Mouse (Mus musculus) hindbrain, embryonic 12.5 days (tissue): ENCODE results near the gene 2610002M06Rik. TPM values are rescaled to one million over a fixed set of nuclear protein-coding genes. Genes with fewer than 3 reads are reported as not detected.
A peak's percentile ranks its signal among the peaks of the same experiment; 100 is the strongest.

Source experiments
- ATAC-seq: fragments of 200-750 bp; cut with Nextera tagmentation; 2 replicates; pipeline ENCODE4 v1.8.0; 2017; ENCODE audit warnings: moderate TSS enrichment; ENCODE audit not compliant: low FRiP score
- H3K27ac ChIP-seq: fragments of 300-500 bp; sonication (generic); 2 replicates; pipeline ENCODE4 v1.5.1; 2016; ENCODE audit warnings: mild to moderate bottlenecking
- H3K27me3 ChIP-seq: fragments of 300-500 bp; sonication (generic); 2 replicates; pipeline ENCODE4 v1.6.1; 2016; ENCODE audit warnings: mild to moderate bottlenecking
- H3K36me3 ChIP-seq: fragments of 300-500 bp; sonication (generic); 2 replicates; pipeline ENCODE4 v1.6.1; 2016; ENCODE audit warnings: mild to moderate bottlenecking
- H3K4me1 ChIP-seq: fragments of 300-500 bp; sonication (generic); 2 replicates; pipeline ENCODE4 v1.6.1; 2016
- H3K4me2 ChIP-seq: fragments of 300-500 bp; sonication (generic); replicated peaks from 2 replicates; pipeline ENCODE4 v1.6.1; 2016; ENCODE audit warnings: mild to moderate bottlenecking
- H3K4me3 ChIP-seq: fragments of 300-500 bp; sonication (generic); 2 replicates; pipeline ENCODE4 v1.5.1; 2016; ENCODE audit warnings: mild to moderate bottlenecking
- H3K9ac ChIP-seq: fragments of 300-500 bp; sonication (generic); 2 replicates; pipeline ENCODE4 v1.6.1; 2016; ENCODE audit warnings: mild to moderate bottlenecking, moderate library complexity
- H3K9me3 ChIP-seq: fragments of 300-500 bp; sonication (generic); replicated peaks from 2 replicates; pipeline ENCODE4 v1.6.1; 2016; ENCODE audit warnings: mild to moderate bottlenecking
- WGBS: fragments of 180-500 bp; shearing (Covaris S2); methylation state at CpG from one replicate; pipeline ENCODE4 v1.1.7; 2016; 5-methylcytosine and 5-hydroxymethylcytosine counted together
- polyA plus RNA-seq: library from polyadenylated mRNA; unstranded; fragments of >200 nt; fragmentation: Nextera tagmentation; extraction: Ambion mirVana; gene quantifications from 2 replicates; pipeline ENCODE4 v1.2.1, GENCODE M21; 2016

The 2610002M06Rik gene
- 11.0 and 12.1 TPM in 2 replicates for polyA plus RNA-seq

- Histone ChIP-seq H3K4me3 (peak within 1 kb of the TSS; percentile 53), H3K9ac (peak within 1 kb of the TSS; percentile 67), H3K9me3 (no peaks in the 10 kb centered on the region), H3K36me3 (no peaks in the 10 kb centered on the region), H3K27ac (no peak within 1 kb of the TSS), H3K4me1 (no peaks in the 10 kb centered on the region), H3K27me3 (no peaks in the 10 kb centered on the region), H3K4me2 (peak within 1 kb of the TSS; percentile 54)
- ATAC-seq = peak; percentile 100
- WGBS = 14% methylated on average over 28 of the region's 28 CpGs
Measured at GRCm38 (mm10) chrX:107816218-107816554, at the start of gene 2610002M06Rik. TSS of gene 2610002M06Rik (minus strand) at chrX:107816334.

- WGBS = 36% methylated on average over 4 of the region's 4 CpGs
- no peak for ATAC-seq
- Histone ChIP-seq H3K36me3 (no peaks in the 10 kb centered on the region), H3K4me1 (no peaks in the 10 kb centered on the region), H3K27ac (no peak overlapping the region), H3K4me2 (no peak overlapping the region), H3K9ac (no peak overlapping the region), H3K9me3 (no peaks in the 10 kb centered on the region), H3K27me3 (no peaks in the 10 kb centered on the region), H3K4me3 (no peak overlapping the region)
Measured at GRCm38 (mm10) chrX:107858165-107858564, 42.0 kb upstream of the 2610002M06Rik start.

DNA sequence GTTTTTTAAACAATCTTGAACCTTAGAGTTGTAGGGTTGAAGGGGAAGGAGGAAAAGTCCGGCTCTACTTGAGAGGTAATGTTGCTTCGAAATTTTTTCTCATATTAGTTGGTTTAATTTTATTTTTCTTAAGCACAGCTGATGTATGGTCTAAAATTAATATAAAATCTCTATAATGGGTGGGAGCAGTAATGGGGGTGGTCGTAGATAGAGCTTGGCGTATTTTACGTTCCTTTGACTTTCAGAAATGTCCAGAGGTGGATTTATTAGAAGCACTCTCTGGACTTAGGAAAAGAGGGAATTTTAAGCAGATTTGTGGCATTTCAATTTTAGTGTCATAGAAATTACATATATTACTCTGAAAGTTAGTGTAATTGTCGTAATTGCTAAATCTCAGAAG lies 592 bp upstream of the 2610002M06Rik start:
- no peak overlapping the region for H3K27ac ChIP-seq
- H3K9ac ChIP-seq = no peak overlapping the region
- H3K9me3 ChIP-seq = no peaks in the 10 kb centered on the region
- no peaks in the 10 kb centered on the region for H3K4me1 ChIP-seq
- H3K27me3 ChIP-seq = no peaks in the 10 kb centered on the region
- no peaks in the 10 kb centered on the region for H3K36me3 ChIP-seq
- WGBS = 91% methylated on average over 6 of the region's 6 CpGs
- H3K4me3 ChIP-seq = no peak overlapping the region
- no peak for ATAC-seq
- H3K4me2 ChIP-seq = peak overlapping the region; percentile 54

DNA sequence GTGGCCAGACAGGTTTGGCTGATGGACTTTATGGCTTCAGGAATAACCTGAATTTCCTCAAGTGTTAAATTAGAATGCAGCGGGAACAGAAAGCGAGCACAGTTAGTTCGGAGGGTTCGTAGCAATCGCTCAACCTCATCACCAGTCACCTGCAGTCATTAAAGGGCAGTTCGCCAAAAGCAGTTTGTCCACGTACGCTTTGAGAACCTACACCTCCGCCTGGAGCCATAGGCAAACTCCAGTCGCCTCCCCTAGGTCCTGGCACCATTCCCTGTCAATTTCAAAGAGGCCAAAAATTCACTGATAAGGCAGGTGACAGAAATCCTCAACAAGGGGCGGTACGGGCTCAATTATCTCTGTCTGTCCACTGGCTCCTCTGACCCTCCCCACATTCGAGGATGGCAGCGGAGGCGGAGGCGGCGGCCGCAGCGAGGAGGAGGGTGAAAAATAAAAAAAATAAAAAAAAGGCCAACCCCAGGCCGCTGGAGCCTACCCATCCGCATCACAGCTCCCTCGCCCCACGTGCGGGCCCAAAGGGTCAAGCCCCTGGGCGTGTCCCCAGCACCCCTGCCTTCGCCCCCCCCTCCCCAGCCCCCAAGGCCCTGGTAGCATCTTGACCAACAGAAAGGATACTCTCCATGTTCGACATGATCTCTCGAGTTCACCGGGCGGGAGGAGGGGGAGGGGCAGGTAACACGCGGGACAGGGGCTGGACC lies 474 bp downstream of the 2610002M06Rik start:
- peak; percentile 86 for ATAC-seq
- Histone ChIP-seq H3K9me3 (no peaks in the 10 kb centered on the region), H3K36me3 (no peaks in the 10 kb centered on the region), H3K27me3 (no peaks in the 10 kb centered on the region), H3K27ac (no peak overlapping the region), H3K4me1 (no peaks in the 10 kb centered on the region), H3K9ac (peak overlapping the region; percentile 67), H3K4me2 (peak overlapping the region; percentile 54), H3K4me3 (peak overlapping the region; percentile 53)
- 23% methylated on average over 32 of the region's 32 CpGs for WGBS

GRCm38 (mm10) chrX:107812120-107812519 lies 4.0 kb downstream of the 2610002M06Rik start:
- H3K4me2 ChIP-seq = no peak overlapping the region
- H3K4me3 ChIP-seq = no peak overlapping the region
- no peaks in the 10 kb centered on the region for H3K36me3 ChIP-seq
- no peaks in the 10 kb centered on the region for H3K27me3 ChIP-seq
- H3K27ac ChIP-seq = no peak overlapping the region
- ATAC-seq = no peak
- no peak overlapping the region for H3K9ac ChIP-seq
- no peaks in the 10 kb centered on the region for H3K4me1 ChIP-seq
- no peaks in the 10 kb centered on the region for H3K9me3 ChIP-seq

- Histone ChIP-seq H3K27ac (no peak overlapping the region), H3K4me1 (no peaks in the 10 kb centered on the region), H3K9ac (no peak overlapping the region), H3K4me2 (no peak overlapping the region), H3K36me3 (no peaks in the 10 kb centered on the region), H3K9me3 (no peaks in the 10 kb centered on the region), H3K4me3 (no peak overlapping the region), H3K27me3 (no peaks in the 10 kb centered on the region)
- no peak for ATAC-seq
- 94% methylated on average over 2 of the region's 2 CpGs for WGBS
Measured at GRCm38 (mm10) chrX:107796919-107797318, 19.2 kb downstream of the 2610002M06Rik start.

- no peak for ATAC-seq
- Histone ChIP-seq H3K27ac (no peak overlapping the region), H3K9me3 (no peaks in the 10 kb centered on the region), H3K9ac (no peak overlapping the region), H3K4me1 (no peaks in the 10 kb centered on the region), H3K36me3 (no peaks in the 10 kb centered on the region), H3K4me3 (no peak overlapping the region), H3K27me3 (no peaks in the 10 kb centered on the region), H3K4me2 (no peak overlapping the region)
- 77% methylated on average over 1 of the region's 1 CpGs for WGBS
Measured at GRCm38 (mm10) chrX:107795785-107796184, 20.3 kb downstream of the 2610002M06Rik start.

DNA sequence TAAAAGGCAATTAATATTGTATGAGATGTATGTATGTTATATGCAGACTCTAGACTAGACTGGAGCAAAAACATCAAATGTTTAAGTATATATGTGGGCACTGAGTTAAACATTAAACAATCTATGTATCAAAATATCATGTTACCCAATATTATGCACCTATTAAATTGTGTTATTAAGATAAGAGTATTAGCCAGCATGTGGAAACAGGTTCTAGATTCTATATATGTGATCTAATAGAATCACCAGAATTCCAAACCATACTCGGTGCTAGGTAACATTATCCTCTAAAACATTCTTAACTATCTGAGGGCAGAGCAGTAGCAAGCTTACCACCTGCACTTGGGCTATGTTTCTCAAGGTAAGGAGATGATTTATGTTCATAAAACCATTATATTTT lies 23.8 kb downstream of the 2610002M06Rik start, which contains the start of gene Tent5d:
Gene Tent5d (plus strand): TSS at position 301 of the 400 bp plus-strand sequence.
- Histone ChIP-seq H3K4me1 (no peaks in the 10 kb centered on the region), H3K36me3 (no peaks in the 10 kb centered on the region), H3K9me3 (no peaks in the 10 kb centered on the region), H3K4me2 (no peak within 1 kb of the TSS), H3K9ac (no peak within 1 kb of the TSS), H3K27me3 (no peaks in the 10 kb centered on the region), H3K27ac (no peak within 1 kb of the TSS), H3K4me3 (no peak within 1 kb of the TSS)
- no peak for ATAC-seq
- WGBS = 96% methylated on average over 1 of the region's 1 CpGs

DNA sequence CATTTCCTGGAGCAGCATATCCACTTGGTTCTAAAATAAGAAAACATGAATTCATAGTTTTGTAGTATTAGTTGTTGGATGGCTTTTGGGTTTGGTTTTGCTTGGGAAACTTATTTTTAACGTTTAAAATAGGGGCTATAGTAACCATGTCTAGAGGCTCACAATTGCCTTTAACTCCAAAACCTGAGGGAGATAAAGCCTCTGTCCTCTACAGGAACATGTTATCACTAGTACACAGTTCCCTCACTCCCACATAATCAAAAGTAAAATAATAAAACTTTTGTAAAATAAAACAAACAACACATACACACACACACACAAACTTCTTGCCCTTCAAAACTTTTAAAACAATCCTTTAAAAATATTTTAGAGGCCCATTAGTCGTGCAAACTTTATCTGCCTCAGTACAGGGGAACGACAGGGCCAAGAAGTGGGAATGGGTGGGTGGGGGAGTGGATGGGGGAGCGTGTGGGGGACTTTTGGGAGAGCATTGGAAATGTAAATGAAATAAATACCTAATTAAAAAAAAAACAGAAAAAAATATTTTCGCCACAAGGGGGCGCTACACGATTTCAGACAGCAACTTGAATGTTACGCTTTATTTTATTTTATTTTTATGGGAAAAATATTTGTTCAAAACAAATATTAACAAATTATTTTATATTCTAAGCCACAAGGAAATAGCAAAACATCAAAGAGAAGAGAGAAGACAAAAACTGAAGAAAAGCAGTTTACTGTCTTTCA lies 25.2 kb downstream of the 2610002M06Rik start:
- 27% methylated on average over 8 of the region's 8 CpGs for WGBS
- Histone ChIP-seq H3K4me3 (no peak overlapping the region), H3K4me2 (no peak overlapping the region), H3K36me3 (no peaks in the 10 kb centered on the region), H3K9ac (no peak overlapping the region), H3K9me3 (no peaks in the 10 kb centered on the region), H3K27me3 (no peaks in the 10 kb centered on the region), H3K4me1 (no peaks in the 10 kb centered on the region), H3K27ac (no peak overlapping the region)
- ATAC-seq = no peak

- Histone ChIP-seq H3K27ac (no peak overlapping the region), H3K36me3 (no peaks in the 10 kb centered on the region), H3K4me3 (no peak overlapping the region), H3K9me3 (no peaks in the 10 kb centered on the region), H3K9ac (no peak overlapping the region), H3K27me3 (no peaks in the 10 kb centered on the region), H3K4me2 (no peak overlapping the region), H3K4me1 (no peaks in the 10 kb centered on the region)
- WGBS = 97% methylated on average over 1 of the region's 1 CpGs
- ATAC-seq = no peak
Measured at GRCm38 (mm10) chrX:107790136-107790535, 26.0 kb downstream of the 2610002M06Rik start.

- Histone ChIP-seq H3K4me1 (no peaks in the 10 kb centered on the region), H3K27ac (no peak overlapping the region), H3K4me2 (no peak overlapping the region), H3K9ac (no peak overlapping the region), H3K36me3 (no peaks in the 10 kb centered on the region), H3K27me3 (no peaks in the 10 kb centered on the region), H3K9me3 (no peaks in the 10 kb centered on the region), H3K4me3 (no peak overlapping the region)
- ATAC-seq = no peak
- whole genome bisulfite sequencing = 25% methylated on average over 3 of the region's 3 CpGs
Measured at GRCm38 (mm10) chrX:107767896-107768295, 48.2 kb downstream of the 2610002M06Rik start.
